Mouse (Mus musculus) brain, embryonic 14.5 days (tissue): ENCODE results near the gene Zfp652.

Experiments
- CTCF ChIP-seq: fragments of 200-500 bp; IDR thresholded peaks from 2 replicates; pipeline ENCODE4 v1.5.1; 2012; ENCODE audit warnings: inconsistent platforms, mild to moderate bottlenecking, moderate library complexity, borderline replicate concordance; ENCODE audit not compliant: insufficient read depth, insufficient read length; ENCODE audit errors: extremely low read depth
- POLR2A ChIP-seq: fragments of 200-500 bp; IDR thresholded peaks from 2 replicates; pipeline ENCODE4 v1.6.1; 2012; ENCODE audit warnings: mild to moderate bottlenecking, inconsistent platforms, borderline replicate concordance; ENCODE audit not compliant: poor library complexity, insufficient read depth, insufficient read length, severe bottlenecking; ENCODE audit errors: extremely low read depth

- no peak for TF ChIP-seq CTCF
- TF ChIP-seq POLR2A: no peak
Measured at GRCm38 (mm10) chr11:95807884-95808283, 95.4 kb downstream of the Zfp652 start.
